Mouse (Mus musculus) spleen, postnatal 14 days (tissue): ENCODE data around the gene Vps26a.

Source experiments
- DNase-seq, 2 experiments: peaks; one replicate each; pipeline ENCODE4 v3.0.0; 2021 to 2022; ENCODE audit warnings: low spot score in 2 of 2

Gene Vps26a

DNA sequence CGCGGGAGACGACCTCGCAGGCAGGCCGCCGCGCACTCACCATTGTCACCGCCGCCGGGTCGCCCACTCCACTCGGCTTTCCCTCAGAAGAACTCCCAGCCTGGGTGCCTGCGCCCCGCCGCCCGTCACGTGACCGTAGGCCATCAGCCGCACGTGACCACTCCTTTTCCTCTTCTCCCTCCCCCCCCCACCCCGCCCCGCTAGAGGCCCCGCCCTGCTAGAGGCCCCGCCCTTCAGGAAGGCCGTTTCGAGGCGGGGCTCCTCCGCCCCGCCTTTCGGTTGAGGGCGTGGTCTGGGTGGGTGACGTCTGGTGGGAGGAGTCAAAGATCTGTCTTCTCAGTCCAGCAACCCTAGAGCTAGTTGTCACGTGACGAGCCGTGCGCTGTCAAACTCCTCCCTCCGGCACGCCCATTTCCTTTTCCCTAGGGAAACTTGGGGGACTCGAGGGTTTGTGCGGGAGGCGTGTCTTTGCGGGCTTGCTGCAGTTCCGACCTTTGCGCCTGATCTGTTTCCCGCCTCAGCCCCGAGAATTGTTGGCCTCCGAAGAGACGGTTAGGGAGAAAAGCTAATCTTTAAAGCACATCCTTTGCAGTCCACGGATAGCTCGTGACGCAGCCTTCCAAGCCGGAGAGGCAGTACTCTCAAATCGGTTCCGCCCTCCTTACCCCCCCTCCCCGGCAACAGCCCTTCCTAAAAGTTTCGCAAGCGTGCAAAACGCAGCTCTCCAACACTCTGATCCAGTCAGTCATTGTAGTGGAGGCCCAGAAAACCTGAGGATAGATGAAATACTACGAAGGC lies at the start of gene Vps26a:
Gene Vps26a, minus strand, starts transcription at position 188 of the 798 bp plus-strand sequence.
- peak; percentile 98 to 99 for DNase-seq

DNA sequence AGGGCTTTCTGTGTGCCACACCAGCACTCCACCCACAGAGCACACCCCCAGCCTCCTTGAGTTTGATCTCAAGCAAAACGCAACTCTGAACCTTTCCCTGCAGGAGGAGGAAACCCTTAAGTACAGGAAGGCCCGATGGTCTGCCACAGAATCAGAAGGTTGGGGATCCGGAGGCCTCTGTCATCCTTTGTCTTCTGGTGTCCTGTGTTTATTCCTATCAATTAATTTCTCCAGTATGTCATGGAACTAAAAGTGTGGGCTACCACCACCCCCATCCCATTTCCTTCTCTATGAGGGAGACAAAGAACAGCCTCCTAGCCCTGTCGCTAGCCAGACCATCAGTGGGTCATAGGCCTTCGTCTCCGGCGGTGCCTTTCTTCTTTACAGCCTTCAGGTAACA lies 47.9 kb upstream of the Vps26a start:
- no peak for DNase-seq

DNA sequence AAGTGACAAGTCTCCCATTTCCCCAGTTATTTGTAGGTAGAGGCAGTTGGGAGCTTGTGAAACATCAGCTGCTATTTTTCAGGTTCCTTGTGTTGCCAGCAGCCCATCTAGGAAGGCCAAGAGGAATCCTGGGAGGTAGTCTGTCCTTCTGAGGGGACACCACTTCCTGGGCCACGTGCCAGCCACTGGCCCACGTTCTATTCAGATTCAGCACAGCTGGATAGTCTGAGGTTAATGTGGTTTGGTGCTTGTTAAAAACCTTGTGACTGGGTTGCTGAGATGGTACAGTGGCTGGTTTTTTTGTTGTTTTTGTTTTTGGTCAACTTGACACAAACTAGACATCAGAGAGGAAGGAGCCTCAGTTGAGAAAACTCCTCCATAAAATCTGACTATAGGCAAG lies 46.2 kb upstream of the Vps26a start:
- no peak for DNase-seq

DNA sequence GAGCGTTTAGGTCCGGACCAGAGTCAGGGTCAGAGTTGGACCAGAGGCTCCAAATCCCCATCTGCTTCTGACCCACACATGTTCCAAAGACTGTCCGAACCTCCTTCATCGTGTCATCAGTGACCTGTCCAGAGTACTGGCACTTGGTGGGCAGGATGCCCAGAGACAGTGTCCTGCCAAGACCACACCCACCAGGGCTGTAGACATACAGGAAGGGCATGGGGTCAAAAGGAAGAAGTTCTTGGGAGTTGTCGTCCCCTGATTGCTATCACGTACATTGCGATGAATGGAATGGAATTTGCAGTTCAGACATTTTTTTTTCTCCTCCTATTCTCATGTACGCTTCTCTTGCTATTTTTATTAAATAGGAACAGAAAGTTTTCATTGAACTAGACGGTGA lies 43.6 kb upstream of the Vps26a start:
- DNase-seq: no peak

DNA sequence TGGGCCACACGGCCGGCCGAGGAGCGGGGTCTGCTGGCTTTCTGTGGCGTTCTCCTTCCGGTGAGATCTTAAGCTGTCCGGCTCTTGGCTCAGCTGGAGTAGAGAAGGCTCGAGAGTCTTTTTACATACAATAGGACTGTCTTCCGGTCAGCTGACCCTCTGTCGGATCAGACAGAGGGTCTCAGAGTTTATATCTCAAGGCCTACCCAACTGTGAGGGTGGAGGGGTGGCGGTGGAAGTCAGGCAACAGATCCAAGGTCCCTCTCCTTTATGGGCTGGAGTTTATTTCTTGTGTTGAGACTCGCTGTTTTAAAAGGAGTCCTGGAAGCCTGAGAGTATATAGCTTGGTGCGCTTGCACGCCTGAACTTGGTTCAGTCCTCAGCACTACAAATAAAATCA lies 40.7 kb upstream of the Vps26a start, which contains the start of gene Srgn:
Gene Srgn, minus strand, starts transcription at position 101 of the 400 bp plus-strand sequence.
- no peak for DNase-seq

DNA sequence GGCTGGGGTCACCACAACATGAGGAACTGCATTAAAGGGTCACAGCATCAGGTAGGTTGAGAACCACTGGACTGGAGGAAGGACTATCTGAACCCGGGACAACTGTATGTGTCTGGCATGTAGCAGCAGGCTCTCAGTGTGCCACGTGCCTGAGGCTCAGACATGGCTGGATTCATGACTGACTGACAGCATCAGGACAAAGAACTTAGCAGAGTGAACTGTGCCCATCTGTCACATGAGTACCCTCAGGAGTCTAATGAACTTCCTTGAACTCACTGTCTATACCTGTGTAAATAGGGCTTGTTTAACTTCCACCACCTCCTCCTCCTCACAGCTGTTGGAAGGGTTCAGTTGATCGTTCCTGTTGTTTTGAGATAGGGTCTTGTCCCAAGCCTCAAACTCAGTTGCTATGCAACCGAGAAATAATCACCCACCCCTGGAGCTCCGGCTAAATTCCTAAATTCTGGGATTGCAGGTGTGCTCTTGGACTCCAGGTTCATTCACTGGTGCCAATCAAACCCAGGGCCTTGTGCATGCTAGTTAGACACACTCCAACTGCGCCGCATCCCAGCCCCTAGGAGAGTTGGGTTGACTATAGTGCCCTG lies 35.8 kb upstream of the Vps26a start:
- DNase-seq: no peak

DNA sequence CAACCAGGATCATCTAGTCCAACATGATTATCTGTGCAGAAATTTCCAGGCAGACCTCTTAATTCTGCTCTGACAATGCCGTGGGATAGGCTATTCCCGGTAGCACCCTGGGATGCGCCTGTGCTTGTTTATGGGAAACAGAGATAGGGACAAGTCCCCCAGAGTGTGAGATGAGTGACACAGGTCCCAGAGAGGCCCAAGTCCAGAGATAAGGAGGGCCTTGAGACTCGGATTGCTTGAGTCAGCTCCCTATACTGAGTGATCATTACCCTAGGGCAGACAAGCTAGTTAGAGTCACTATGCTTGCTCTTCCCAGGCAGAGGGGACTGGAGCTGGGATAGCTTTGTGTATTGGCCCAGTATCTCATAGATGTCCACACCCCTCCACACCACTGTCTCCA lies 35.2 kb upstream of the Vps26a start:
- DNase-seq: no peak

DNA sequence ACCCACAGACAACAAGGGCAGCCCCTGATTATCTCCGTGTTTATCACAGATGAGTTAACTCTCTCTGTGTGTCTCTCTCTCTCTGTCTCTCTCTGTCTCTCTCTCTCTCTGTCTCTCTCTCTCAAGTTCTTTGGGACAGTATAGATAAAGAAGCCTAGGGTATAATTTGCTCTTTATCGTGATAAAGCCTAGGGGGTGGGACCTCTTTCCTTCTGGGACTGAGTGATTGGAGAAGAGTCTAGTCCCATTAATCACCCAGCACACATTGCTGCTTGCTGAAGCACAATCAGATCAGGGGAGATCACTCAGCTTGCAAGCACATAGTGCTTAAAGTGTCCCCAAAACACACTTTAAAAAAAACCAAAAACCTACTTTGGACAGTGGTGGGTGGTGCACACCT lies 34.3 kb upstream of the Vps26a start:
- DNase-seq: no peak

DNA sequence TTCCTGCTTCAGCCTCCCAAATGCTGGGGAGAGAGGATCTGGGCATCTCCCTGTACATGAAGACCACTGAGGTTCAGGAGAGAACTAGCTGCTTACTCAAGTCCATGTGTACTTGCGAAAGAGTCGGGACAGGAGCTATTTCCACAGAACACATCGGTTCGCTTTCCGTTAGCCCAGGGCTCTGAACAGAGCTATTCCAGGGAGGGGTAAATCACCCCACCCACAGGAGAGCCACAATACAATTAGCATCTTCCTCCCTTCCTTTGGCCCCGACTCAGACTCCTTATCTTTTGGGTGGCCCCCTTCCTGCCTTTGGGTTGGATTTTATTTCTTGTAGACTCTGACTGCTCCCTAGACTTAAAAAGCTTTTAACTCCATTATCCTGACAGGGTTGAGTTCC lies 30.9 kb upstream of the Vps26a start:
- no peak for DNase-seq

DNA sequence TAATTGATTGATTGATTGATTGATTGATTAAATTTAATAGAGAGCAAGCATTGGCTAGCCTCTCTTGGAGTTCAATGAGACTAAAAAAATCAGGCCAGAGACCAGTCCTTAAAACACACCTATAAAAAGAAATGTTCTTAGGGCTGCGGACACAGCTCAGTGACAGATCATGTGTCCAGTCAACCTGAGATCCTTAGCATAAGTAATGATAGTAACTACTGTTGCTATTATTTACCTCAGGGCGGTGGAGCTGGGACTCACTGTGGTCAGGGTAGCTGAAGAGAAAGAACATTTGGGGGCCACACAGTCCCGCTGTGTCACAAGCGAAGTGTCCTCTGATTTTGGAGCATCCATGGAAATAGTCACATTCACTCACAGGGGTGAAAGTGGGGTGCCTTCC lies 26.2 kb upstream of the Vps26a start:
- DNase-seq: no peak

DNA sequence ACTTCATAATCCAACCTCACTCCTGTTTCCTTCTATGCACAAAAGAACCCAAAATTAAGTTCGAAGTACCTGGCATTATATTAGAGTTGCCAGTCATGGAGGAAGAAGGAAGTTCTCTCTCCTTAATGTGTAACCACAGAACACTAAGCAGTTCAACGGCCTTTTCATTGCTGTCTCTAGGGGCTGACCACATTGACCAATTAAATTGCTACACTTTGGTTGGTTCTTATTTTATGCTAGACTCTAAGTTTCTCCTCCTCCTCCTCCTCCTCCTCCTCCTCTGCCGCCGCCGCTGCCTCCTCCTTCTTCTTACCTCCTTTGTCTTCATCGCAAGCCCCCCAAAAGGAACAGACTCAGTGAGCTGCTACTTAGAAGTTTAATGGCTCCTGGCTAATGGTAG lies 24.9 kb upstream of the Vps26a start:
- DNase-seq: no peak

DNA sequence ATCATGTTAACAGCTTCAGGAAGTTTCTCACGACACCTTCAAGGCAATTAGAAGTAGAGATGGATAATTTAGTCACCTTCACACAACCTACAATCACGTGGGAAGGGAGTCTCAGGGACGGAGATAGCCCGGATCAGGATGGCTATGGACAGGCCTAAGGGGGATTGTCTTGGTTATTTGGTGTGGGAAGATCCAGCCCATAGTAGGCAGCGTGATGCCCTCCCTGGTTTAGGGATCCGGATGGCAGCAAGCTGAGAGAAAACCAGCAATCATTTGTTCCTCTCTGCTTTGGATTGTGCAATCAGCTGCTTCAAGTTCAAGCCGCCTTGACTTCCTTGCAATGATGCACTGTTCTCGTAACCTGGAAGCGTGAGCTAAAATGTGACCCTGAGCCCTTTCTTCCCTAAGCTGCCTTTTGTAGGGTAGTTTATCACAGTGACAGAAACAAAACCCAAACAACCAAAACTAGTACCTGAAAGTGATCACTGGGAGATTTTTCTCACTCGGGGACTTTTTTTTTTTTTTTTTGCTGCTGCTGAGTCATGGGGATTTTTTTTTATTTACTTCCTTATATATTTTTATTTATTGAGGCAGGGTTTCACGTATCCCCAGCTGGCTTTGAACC lies 22.5 kb upstream of the Vps26a start:
- no peak for DNase-seq

DNA sequence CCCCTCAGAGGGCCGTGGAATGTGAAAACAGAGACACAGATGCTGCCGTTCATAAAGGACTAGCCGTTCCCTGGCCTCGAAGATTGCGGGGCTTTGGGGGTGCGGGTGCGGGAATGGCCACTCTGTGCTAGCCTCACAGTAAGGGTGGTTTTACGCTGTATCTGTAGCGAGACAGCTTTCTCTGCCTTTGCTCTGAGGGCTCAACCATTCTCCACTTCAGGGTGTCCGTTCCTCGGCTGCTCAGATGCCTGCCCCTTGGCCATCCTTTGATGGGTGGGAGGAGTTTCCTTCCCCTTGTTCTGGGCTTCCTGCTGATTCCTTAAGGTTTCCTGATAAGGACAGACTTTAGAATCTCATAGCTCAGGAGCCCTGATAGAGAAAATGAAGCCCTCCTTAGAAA lies 21.9 kb upstream of the Vps26a start:
- no peak for DNase-seq

DNA sequence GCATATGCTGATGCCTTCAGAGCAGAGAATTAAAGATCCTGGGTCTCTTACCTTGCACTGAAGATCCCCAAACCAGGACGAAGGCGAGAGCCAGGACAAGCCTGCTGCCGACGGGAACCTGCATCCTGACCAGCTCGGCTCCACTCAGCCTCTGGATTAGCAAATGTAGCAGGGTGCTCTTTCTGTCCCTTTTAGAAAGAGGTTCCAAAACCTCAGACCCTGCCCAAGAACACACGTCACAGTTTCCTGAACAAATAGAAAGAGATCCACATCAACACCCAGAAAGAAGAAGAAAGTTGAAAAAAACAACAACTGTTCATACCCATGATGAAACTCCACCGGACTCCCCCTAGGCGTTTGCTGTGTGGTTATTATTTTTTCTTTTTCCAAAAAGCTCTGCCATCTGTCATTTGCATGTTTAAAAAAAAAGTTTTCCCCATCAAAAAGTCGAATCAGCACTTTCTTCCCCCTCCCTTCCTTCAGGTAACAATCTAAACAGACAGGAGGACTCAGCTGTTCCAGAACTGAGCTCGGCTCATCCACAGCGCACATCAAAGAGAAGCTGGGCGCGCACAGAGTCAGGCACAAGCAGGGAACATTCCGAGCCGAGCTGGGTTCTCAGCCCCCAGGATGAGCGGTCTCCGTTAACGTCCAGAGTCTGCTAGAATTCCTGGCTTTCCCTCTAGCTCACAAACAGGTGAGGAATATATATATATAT lies 21.1 kb upstream of the Vps26a start:
- DNase-seq: peak; percentile 39 to 45

DNA sequence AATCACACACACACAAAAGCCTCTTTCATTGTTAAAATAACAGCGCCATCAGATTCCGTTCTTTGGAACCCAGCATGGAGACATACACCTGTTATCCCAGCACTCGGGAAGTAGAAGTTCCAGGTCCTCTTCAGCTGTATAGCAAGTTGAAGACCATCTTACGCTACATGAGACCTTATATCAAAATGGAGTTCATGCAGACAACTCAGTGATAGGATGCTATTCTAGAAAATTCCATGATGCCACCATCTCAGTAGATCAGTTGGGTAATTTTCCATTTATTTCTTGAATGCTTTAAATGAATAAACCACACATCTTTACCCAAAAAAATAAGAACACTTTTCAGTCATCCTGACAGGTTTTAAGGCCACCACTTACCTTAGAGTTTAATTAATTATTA lies 20.5 kb upstream of the Vps26a start:
- DNase-seq: no peak

DNA sequence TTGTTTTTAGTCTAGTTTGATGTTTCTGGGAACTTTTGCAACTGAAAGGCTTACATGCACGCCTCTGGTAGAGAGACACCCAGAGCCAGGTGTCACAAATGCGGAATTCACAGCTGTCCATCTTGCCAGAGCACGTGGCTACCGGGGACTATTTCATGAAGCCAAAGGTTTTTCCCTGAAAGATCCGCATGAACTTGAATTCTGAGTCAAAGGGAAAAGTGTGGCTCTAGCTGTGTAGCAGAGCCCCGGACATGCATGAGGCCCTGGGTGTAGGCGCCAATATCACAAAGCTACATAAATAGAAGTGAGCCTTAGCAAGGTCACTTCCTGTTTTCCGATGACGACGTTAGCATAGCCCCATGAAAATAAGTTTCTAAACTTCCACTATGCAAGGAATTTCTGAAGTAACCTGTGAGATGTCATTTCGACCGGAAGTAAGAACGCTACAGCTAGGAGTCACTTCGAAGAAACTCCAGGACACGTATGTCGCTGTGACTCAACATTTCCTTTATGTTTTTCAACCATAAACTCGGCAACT lies 19.5 kb upstream of the Vps26a start:
- DNase-seq: peak in 1 of 2 experiments; percentile 17

DNA sequence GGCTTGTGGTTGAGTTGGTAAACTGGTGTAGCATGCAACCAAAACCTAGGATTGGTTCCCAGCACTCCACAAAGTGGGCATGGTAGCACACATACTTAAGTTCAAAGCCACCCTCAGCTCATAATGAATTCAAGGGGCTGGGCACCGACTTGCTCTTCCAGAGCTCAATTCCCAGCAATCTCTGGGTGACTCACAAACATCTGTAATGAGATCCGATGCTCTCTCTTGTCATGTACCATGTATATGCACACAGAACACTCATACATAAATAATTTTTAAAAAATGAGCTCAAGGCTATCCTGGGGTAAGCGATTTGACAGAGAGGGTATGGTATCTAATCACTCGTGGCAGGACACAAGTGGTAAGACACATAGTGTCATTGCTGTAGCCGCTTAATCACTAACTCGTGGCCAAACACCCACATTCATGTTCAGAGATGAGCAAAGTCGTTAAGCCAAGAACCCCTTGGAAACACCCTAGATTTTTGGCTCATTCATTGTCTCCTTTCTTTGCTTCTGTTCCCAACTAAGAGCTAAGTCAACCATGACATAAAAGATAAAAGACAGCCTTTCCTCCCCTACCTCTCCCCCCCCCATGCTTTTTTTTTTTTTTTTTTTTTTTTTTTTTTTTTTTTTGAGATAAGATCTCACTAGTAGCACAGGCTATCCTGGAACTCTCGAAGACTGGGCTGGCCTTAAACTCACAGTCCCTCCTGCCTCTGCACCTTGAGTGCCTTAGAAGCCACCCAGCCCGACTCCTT lies 18.8 kb upstream of the Vps26a start:
- DNase-seq: no peak

DNA sequence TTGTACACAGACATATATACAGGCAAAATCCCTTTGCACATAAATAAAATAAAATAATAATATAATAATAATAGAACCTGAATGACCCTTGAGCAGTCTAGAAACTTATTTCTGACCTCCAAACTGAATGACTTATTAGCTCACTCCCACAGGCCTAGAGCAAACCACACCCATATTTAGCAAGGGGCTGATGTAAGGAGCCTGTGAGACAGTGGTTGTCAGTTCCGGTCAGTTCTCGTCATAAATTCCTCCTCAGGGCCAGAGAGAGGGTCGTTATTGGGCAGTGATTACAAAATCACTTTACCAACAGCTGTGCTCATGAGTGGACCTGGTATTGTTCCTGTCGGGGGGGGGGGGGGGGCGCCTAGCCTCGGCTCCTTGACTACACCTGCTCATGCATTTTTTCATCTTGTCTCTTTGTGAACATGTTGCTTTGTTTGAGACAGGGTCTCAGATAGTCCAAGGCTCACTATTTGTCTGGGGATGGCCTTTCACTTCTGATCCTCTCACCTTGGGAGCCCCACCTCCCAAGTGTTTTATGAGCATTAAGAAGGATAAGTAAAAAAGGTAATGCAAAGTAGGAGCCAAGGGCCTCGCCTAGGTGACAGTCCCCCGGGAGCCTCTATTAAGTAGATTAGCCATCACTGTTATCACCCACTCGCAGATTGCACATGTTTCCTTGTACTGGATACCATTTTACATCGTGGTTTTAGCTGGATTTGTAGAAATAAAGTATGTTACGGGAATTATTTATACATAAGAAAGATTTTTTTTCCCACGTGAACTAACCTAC lies 17.4 kb upstream of the Vps26a start:
- DNase-seq: no peak

DNA sequence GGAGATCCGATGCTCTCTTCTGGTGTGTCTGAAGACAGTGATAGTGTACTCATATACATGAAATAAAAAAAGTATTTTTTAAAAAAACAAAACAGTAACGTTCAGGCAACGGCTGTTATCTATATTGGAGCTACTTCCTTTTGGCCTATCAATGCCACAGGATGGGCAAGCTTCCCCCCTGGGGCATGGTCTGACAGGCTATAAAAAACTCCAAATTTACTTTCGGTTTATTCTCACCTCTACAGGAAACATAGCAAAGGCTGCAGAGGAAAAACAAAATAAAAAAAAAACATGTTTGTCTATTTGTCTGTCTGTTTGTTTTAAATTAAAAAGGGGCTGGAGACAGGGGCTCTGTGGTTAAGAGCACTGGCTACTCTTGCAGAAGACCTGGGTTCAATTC lies 16.7 kb upstream of the Vps26a start:
- no peak for DNase-seq

DNA sequence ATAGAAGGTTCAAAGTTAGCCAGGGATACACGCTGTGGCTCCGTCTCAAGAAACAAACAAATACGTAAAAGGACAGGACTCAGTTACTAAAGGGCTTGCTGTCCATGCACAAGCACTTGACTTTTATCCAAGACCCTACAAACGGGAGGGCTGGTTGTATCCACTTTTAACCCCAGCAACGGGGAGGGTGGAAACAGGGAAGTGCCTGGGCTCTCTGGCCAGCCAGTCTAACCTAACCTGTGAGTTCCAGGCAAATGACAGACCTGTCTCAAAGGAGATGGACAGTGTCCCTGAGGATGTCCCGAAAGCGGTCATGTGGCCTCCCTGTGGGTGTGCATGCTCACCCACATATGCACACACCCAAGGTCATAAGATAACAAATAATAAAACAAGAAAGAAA lies 15.3 kb upstream of the Vps26a start:
- DNase-seq: no peak
